Mouse (Mus musculus): ENCODE results near the gene Cpne5.

DNA sequence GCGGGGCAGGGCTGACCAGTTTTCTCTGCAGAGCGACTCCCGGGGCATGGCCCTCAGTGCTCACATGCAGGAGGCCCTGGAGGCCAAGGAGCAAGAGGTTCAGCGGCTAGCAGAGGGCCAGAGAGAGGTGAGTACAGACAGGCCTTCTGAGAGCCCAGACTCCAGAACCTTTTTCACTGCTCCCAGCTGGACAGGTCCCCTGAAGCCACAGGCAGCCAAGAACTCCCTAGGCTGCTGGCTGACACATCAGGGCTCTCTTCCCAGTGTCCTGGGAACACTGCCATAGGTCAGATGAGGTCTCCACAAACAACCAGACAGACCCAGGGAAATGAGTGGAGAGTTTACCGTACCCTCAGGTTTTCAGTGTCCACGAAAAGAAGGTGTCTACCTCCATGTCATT, 101.7 kb downstream of the Cpne5 start:
- no peak for TF ChIP-seq MYOD1 (IDR thresholded peaks at IDR 0.05; ENCODE audit: control insufficient read depth, insufficient read length, low read depth)
- no peak for TF ChIP-seq CTCF (IDR thresholded peaks at IDR 0.05; ENCODE audit: control insufficient read depth, insufficient read depth, insufficient read length)
- TF ChIP-seq MAX (IDR thresholded peaks at IDR 0.05) = no peak
- no peak for TF ChIP-seq CEBPB (IDR thresholded peaks at IDR 0.05; ENCODE audit: low read depth)
- no peak for TF ChIP-seq USF1 (IDR thresholded peaks at IDR 0.05; ENCODE audit: low read depth)
- no peak for TF ChIP-seq MYOG (IDR thresholded peaks at IDR 0.05; ENCODE audit: control insufficient read depth, extremely low read depth, insufficient read length)
- no peak for TF ChIP-seq FOSL1 (IDR thresholded peaks at IDR 0.05; ENCODE audit: insufficient read depth, low read length, poor library complexity, severe bottlenecking)

Data from C2C12 (cell line).